Mouse (Mus musculus): ENCODE data around the gene Actl6a. TPM values are rescaled to one million over a fixed set of nuclear protein-coding genes. Genes with fewer than 3 reads are reported as not detected.

The Actl6a gene
- total and polyA plus RNA-seq, 3 experiments: 17.5 to 122 (median 63.0) TPM

DNA sequence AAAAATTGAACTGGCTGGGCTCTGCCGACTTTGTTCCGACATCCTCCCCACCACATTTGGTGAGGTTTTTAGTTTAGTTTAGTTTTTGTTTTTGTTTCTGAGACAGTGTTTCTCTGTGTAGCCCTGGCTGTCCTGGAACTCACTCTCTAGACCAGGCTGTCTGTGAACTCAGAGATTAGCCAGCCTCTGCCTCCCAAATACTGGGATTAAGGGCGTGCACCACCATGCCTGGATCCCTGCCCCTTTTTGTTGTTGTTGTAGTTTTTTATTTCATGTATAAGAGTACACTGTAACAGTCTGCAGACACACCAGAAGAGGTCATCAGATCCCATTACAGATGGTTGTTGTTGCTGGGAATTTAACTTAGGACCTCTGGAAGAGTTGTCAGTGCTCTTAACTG is 16.1 kb upstream of the Actl6a start:
- H3K4me3 ChIP-seq (ENCODE audit: low read depth, low read length): no peak overlapping the region
- H3K4me1 ChIP-seq (ENCODE audit: insufficient read depth, low read depth, low read length): peaks cover 20% of the 10 kb centered on the region; the same call in 1 of the 2 replicates
- no peak for ATAC-seq (ENCODE audit: extremely low read depth, insufficient number of reproducible peaks, low FRiP score, poor library complexity, severe bottlenecking)

GRCm38 (mm10) chr3:32690901-32691300 is 15.2 kb upstream of the Actl6a start:
- Histone ChIP-seq H3K36me3 (replicated peaks) (no peaks in the 10 kb centered on the region), H3K4me1 (ENCODE audit: insufficient read depth, low read depth, low read length) (peaks cover 28% of the 10 kb centered on the region; the same call in 1 of the 2 replicates), H3K4me3 (ENCODE audit: low read depth, low read length) (no peak overlapping the region), H3K27me3 (ENCODE audit: insufficient read depth, low read length) (no peaks in the 10 kb centered on the region), H3K9me3 (replicated peaks) (no peaks in the 10 kb centered on the region)
- no peak for TF ChIP-seq TAL1 (conservative IDR thresholded peaks at IDR 0.05; ENCODE audit: low read depth, low read length)
- DNase-seq (ENCODE audit: low spot score): no peak
- ATAC-seq (ENCODE audit: extremely low read depth, insufficient number of reproducible peaks, low FRiP score, poor library complexity, severe bottlenecking): no peak

More for the DNA sequence above, 16.1 kb upstream of the Actl6a start:
- DNase-seq (ENCODE audit: low spot score): no peak
- H3K36me3 ChIP-seq (replicated peaks): no peaks in the 10 kb centered on the region
- no peak for TF ChIP-seq CTCF (IDR thresholded peaks at IDR 0.05; ENCODE audit: low read depth, low read length)
- H3K9me3 ChIP-seq (replicated peaks): no peaks in the 10 kb centered on the region
- H3K27me3 ChIP-seq (ENCODE audit: insufficient read depth, low read length): no peaks in the 10 kb centered on the region

DNA sequence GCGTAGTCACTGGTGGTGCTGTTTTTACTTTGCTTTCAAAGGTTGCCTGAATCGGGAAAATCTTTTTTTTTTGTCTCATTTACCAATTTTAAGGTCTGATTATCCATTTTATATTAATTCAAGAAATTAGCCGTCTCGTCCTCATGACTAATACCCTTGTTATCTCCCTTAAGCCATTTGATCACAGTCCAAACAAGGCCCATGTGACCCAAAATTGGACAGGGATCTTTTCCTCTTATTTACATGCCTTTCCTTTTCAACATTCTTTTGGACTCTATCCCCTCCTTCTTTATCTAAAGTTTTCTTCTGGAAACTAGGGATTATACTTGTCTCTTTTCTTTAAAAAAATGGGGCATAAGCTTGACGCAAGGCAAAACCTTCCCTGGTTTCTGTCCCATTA is 14.3 kb upstream of the Actl6a start:
- TF ChIP-seq TAL1 (conservative IDR thresholded peaks at IDR 0.05; ENCODE audit: low read depth, low read length) (no peak), GATA1 (IDR thresholded peaks at IDR 0.05; ENCODE audit: borderline replicate concordance, low read length) (no peak), POLR2AphosphoS5 (IDR thresholded peaks at IDR 0.05; ENCODE audit: insufficient replicate concordance, low read depth, low read length) (no peak), CTCF (IDR thresholded peaks at IDR 0.05; ENCODE audit: low read depth, low read length) (no peak)
- DNase-seq (ENCODE audit: low spot score): no peak
- Histone ChIP-seq H3K4me3 (ENCODE audit: low read depth, low read length) (no peak overlapping the region), H3K36me3 (replicated peaks) (no peaks in the 10 kb centered on the region), H3K9me3 (replicated peaks) (no peaks in the 10 kb centered on the region), H3K27me3 (ENCODE audit: insufficient read depth, low read length) (no peaks in the 10 kb centered on the region), H3K4me1 (ENCODE audit: insufficient read depth, low read depth, low read length) (peaks cover 30% of the 10 kb centered on the region; the same call in 1 of the 2 replicates)
- no peak for ATAC-seq (ENCODE audit: extremely low read depth, insufficient number of reproducible peaks, low FRiP score, poor library complexity, severe bottlenecking)

GRCm38 (mm10) chr3:32694211-32694610 is 11.9 kb upstream of the Actl6a start:
- no peak for ATAC-seq (ENCODE audit: extremely low read depth, insufficient number of reproducible peaks, low FRiP score, poor library complexity, severe bottlenecking)
- Histone ChIP-seq H3K4me1 (ENCODE audit: insufficient read depth, low read depth, low read length) (peaks cover 35% of the 10 kb centered on the region; the same call in 1 of the 2 replicates), H3K27me3 (ENCODE audit: insufficient read depth, low read length) (no peaks in the 10 kb centered on the region), H3K9me3 (replicated peaks) (no peaks in the 10 kb centered on the region), H3K36me3 (replicated peaks) (no peaks in the 10 kb centered on the region), H3K4me3 (ENCODE audit: low read depth, low read length) (no peak overlapping the region)
- DNase-seq (ENCODE audit: low spot score): no peak
- no peak for TF ChIP-seq GATA2 (IDR thresholded peaks at IDR 0.05; ENCODE audit: borderline replicate concordance, low read depth, low read length)

DNA sequence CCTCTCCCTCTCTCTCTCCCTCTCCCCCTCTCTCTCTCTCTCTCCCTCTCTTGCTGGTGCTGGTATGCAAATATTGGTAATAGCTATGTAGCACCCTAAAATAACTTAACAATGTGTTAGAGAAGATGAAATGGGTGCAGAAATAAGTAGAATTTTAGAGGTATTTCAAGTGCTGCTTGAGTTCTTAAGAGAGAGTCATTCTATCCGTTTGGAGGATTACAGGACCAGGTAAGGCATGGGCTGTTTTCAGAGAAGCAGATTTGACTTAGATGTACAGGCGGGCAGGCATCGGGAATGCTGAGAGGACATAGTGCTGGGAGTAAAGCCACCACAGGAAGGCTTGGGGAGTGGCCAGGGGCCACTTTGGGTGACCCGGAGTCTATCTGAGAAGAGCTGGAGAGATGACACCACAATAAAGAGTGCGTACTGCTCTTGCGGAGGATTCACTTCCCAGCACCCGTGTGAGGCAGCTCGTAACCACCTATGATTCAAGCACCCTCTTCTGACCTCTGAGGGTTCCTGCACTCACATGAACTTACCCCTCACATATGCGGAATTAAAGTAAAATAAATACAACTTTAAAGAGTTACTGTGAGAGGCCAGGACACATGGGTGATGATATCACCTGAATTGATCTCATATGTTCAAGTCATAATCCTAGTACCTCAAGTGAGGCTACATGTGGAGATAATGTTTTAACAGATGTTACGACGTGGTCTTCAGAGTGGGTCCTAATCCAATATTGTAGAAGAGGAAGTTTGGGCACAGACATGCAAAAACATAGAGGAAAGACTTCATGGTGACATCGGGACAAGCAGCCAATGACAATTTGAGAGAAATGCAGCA is 11.1 kb upstream of the Actl6a start:
- Histone ChIP-seq H3K4me3 (ENCODE audit: low read depth, low read length) (no peak overlapping the region), H3K27me3 (ENCODE audit: insufficient read depth, low read length) (no peaks in the 10 kb centered on the region), H3K36me3 (replicated peaks) (no peaks in the 10 kb centered on the region), H3K9me3 (replicated peaks) (no peaks in the 10 kb centered on the region), H3K4me1 (ENCODE audit: insufficient read depth, low read depth, low read length) (peaks cover 29% of the 10 kb centered on the region; the same call in 1 of the 2 replicates)
- ATAC-seq (ENCODE audit: extremely low read depth, insufficient number of reproducible peaks, low FRiP score, poor library complexity, severe bottlenecking) (no peak), DNase-seq (ENCODE audit: low spot score) (no peak)
- no peak for TF ChIP-seq CTCF (IDR thresholded peaks at IDR 0.05; ENCODE audit: low read depth, low read length)
- no peak for TF ChIP-seq GATA1 (IDR thresholded peaks at IDR 0.05; ENCODE audit: borderline replicate concordance, low read length)
- no peak for TF ChIP-seq POLR2AphosphoS5 (IDR thresholded peaks at IDR 0.05; ENCODE audit: insufficient replicate concordance, low read depth, low read length)
- TF ChIP-seq TAL1 (conservative IDR thresholded peaks at IDR 0.05; ENCODE audit: low read depth, low read length): no peak
- no peak for TF ChIP-seq GATA2 (IDR thresholded peaks at IDR 0.05; ENCODE audit: borderline replicate concordance, low read depth, low read length)

DNA sequence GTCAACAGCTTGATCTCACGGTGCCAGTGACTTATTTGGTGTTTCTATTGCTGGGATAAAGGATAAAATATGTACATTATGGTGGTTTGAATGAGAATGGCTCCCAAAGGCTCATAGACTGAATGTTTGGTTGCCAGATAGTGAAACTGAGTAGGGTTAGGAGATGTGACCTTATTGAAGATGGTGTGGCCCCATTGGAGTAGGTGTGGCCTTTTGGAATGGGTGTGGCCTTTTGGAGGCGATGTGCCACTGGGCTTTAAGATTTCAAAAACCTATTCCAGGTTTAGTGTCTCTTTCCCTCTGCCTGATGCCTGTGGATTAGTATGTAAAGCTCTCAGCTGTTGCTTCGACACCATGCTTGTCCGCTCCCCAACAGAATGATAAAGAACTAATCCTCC is 10.5 kb upstream of the Actl6a start:
- H3K27me3 ChIP-seq (ENCODE audit: insufficient read depth, low read length): no peaks in the 10 kb centered on the region
- H3K9me3 ChIP-seq (replicated peaks): no peaks in the 10 kb centered on the region
- no peak for DNase-seq (ENCODE audit: low spot score)
- no peak for TF ChIP-seq GATA2 (IDR thresholded peaks at IDR 0.05; ENCODE audit: borderline replicate concordance, low read depth, low read length)
- no peak for TF ChIP-seq TAL1 (conservative IDR thresholded peaks at IDR 0.05; ENCODE audit: low read depth, low read length)
- no peak for TF ChIP-seq GATA1 (IDR thresholded peaks at IDR 0.05; ENCODE audit: borderline replicate concordance, low read length)
- TF ChIP-seq POLR2AphosphoS5 (IDR thresholded peaks at IDR 0.05; ENCODE audit: insufficient replicate concordance, low read depth, low read length): no peak
- TF ChIP-seq CTCF (IDR thresholded peaks at IDR 0.05; ENCODE audit: low read depth, low read length): no peak
- peaks cover 27% of the 10 kb centered on the region; the same call in 1 of the 2 replicates for H3K4me1 ChIP-seq (ENCODE audit: insufficient read depth, low read depth, low read length)
- no peaks in the 10 kb centered on the region for H3K36me3 ChIP-seq (replicated peaks)
- H3K4me3 ChIP-seq (ENCODE audit: low read depth, low read length): no peak overlapping the region
- no peak for ATAC-seq (ENCODE audit: extremely low read depth, insufficient number of reproducible peaks, low FRiP score, poor library complexity, severe bottlenecking)
